Mouse (Mus musculus) limb, embryonic 14.5 days (tissue): ENCODE data around the gene Plcd3. TPM values are rescaled to one million over a fixed set of nuclear protein-coding genes. Genes with fewer than 3 reads are reported as not detected.
A peak's percentile ranks its signal among the peaks of the same experiment; 100 is the strongest.

Source experiments
- ATAC-seq: fragments of 200-750 bp; cut with Nextera tagmentation; 2 replicates; pipeline ENCODE4 v1.8.0; 2017; ENCODE audit warnings: low read depth, moderate number of reproducible peaks, moderate TSS enrichment; ENCODE audit not compliant: low FRiP score
- DNase-seq: peaks from one replicate; pipeline ENCODE4 v3.0.0-alpha.2; 2015; ENCODE audit warnings: low spot score
- H3K27ac ChIP-seq: fragments of 300-500 bp; sonication (generic); replicated peaks from 2 replicates; pipeline ENCODE4 v1.5.1; 2014; ENCODE audit warnings: low read depth, mild to moderate bottlenecking, low read length, moderate library complexity, mixed read lengths
- H3K27me3 ChIP-seq: fragments of 300-500 bp; sonication (generic); 2 replicates; pipeline ENCODE4 v1.6.1; 2014; ENCODE audit warnings: low read length, mixed read lengths; ENCODE audit not compliant: control insufficient read depth, insufficient read depth
- H3K36me3 ChIP-seq: fragments of 300-500 bp; sonication (generic); 2 replicates; pipeline ENCODE4 v1.6.1; 2014; ENCODE audit warnings: mild to moderate bottlenecking, low read length, moderate library complexity, mixed read lengths; ENCODE audit not compliant: control insufficient read depth, insufficient read depth
- H3K4me1 ChIP-seq: fragments of 300-500 bp; sonication (generic); 2 replicates; pipeline ENCODE4 v1.6.1; 2014; ENCODE audit warnings: antibody characterized with exemption, low read length, mixed read lengths; ENCODE audit not compliant: control insufficient read depth, insufficient read depth
- H3K4me2 ChIP-seq: fragments of 300-500 bp; sonication (generic); replicated peaks from 2 replicates; pipeline ENCODE4 v1.6.1; 2014; ENCODE audit warnings: low read depth, mild to moderate bottlenecking, low read length, moderate library complexity; ENCODE audit not compliant: severe bottlenecking
- H3K4me3 ChIP-seq: fragments of 300-500 bp; sonication (generic); replicated peaks from 2 replicates; pipeline ENCODE4 v1.5.1; 2014; ENCODE audit warnings: low read length
- H3K9ac ChIP-seq: fragments of 300-500 bp; sonication (generic); 2 replicates; pipeline ENCODE4 v1.6.1; 2014; ENCODE audit warnings: mild to moderate bottlenecking, low read depth, low read length, moderate library complexity; ENCODE audit not compliant: severe bottlenecking
- H3K9me3 ChIP-seq: fragments of 300-500 bp; sonication (generic); 2 replicates; pipeline ENCODE4 v1.6.1; 2016; ENCODE audit warnings: low read length; ENCODE audit not compliant: control insufficient read depth
- POLR2A ChIP-seq: fragments of 200-500 bp; IDR thresholded peaks from 2 replicates; pipeline ENCODE4 v1.8.0; 2012; ENCODE audit warnings: inconsistent platforms, mild to moderate bottlenecking, moderate library complexity, borderline replicate concordance; ENCODE audit not compliant: insufficient read depth, insufficient read length; ENCODE audit errors: extremely low read depth
- WGBS: fragments of 180-500 bp; shearing (Covaris S2); extraction: QIAGEN DNeasy Blood & Tissue Kit; methylation state at CpG from one replicate; pipeline ENCODE4 v1.1.7; 2014; 5-methylcytosine and 5-hydroxymethylcytosine counted together
- polyA plus RNA-seq, 2 experiments: library from polyadenylated mRNA; depleted of rRNA in 1 of 2; stranded (reverse) in 1 of 2; unstranded in 1 of 2; fragments of >200 nt; fragmentation: Nextera tagmentation in 1 of 2; extraction: Ambion mirVana in 1 of 2; gene quantifications; 2 replicates each; pipeline versions ENCODE4 v1.2.1 to v1.2.3; 2012 to 2014

Plcd3 gene
- polyA plus RNA-seq, 2 experiments = 3.8 to 10.3 TPM

- peak; percentile 76 for ATAC-seq
- H3K4me3 ChIP-seq = peak overlapping the region; percentile 20
- 21% methylated on average over 8 of the region's 8 CpGs for WGBS
- H3K4me1 ChIP-seq = peaks cover 28% of the 10 kb centered on the region
- peak overlapping the region; percentile 28 for H3K9ac ChIP-seq
- peaks cover 21% of the 10 kb centered on the region for H3K36me3 ChIP-seq
- peak overlapping the region; percentile 48 for H3K4me2 ChIP-seq
- no peaks in the 10 kb centered on the region for H3K9me3 ChIP-seq
- H3K27ac ChIP-seq = peak overlapping the region; percentile 67
- H3K27me3 ChIP-seq = no peaks in the 10 kb centered on the region
- TF ChIP-seq POLR2A = 0 out of 2 replicates have a peak, but pooled peaks have one; percentile 22
- peak; percentile 64 for DNase-seq
Measured at GRCm38 (mm10) chr11:103142441-103143182, 41.2 kb upstream of the Plcd3 start.

DNA sequence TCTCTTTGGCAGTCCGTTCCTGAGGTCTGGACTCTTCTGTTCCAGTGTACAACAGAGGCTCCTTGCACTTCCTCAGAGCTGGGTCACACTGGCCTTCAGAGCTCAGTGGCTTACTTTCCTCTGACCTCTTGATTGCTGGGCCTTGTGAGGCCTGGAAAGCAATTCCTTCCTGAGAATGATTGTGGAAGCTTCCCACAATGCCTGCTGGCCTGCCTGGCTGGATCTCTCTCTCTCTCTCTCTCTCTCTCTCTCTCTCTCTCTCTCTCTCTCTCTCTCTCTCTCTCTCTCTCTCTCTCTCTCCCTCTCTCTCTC is 40.4 kb upstream of the Plcd3 start:
- no peak for TF ChIP-seq POLR2A
- H3K27me3 ChIP-seq = no peaks in the 10 kb centered on the region
- no peaks in the 10 kb centered on the region for H3K9me3 ChIP-seq
- WGBS = 38% methylated on average over 1 of the region's 1 CpGs
- H3K4me3 ChIP-seq = no peak overlapping the region
- no peak for DNase-seq
- H3K4me2 ChIP-seq = no peak overlapping the region
- peaks cover 21% of the 10 kb centered on the region for H3K36me3 ChIP-seq
- ATAC-seq = no peak
- H3K4me1 ChIP-seq = peaks cover 28% of the 10 kb centered on the region
- H3K9ac ChIP-seq = peak overlapping the region; percentile 25; the same call in 1 of the 2 replicates
- peak overlapping the region; percentile 67 for H3K27ac ChIP-seq

GRCm38 (mm10) chr11:103141101-103141943 is 39.9 kb upstream of the Plcd3 start:
- ATAC-seq = peak; percentile 61; the same call in 1 of the 2 replicates
- peaks cover 28% of the 10 kb centered on the region for H3K4me1 ChIP-seq
- H3K4me3 ChIP-seq = no peak overlapping the region
- peak overlapping the region; percentile 67 for H3K27ac ChIP-seq
- H3K36me3 ChIP-seq = peaks cover 21% of the 10 kb centered on the region
- WGBS = 26% methylated on average over 11 of the region's 11 CpGs
- H3K27me3 ChIP-seq = no peaks in the 10 kb centered on the region
- no peak for TF ChIP-seq POLR2A
- peak; percentile 65 for DNase-seq
- peak overlapping the region; percentile 25; the same call in 1 of the 2 replicates for H3K9ac ChIP-seq
- H3K9me3 ChIP-seq = no peaks in the 10 kb centered on the region
- no peak overlapping the region for H3K4me2 ChIP-seq

DNA sequence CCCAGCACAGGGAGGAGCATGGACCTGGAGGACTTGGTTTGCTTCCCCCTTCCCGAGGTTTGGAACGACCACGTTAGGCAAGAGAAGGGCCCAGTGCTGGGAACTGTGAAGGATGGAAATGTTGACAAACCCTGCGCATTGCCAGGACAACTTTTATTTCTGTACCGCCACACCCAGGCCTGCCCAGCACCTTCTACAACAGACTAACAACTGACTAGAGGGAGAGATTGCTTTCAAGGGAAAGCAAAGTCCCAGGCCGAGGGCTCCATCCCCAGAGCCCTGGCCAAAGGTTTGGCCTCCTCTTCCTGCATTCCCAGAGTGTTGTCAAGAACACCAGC is 39.3 kb upstream of the Plcd3 start:
- WGBS = 57% methylated on average over 6 of the region's 6 CpGs
- Histone ChIP-seq H3K9me3 (no peaks in the 10 kb centered on the region), H3K27me3 (no peaks in the 10 kb centered on the region), H3K27ac (peak overlapping the region; percentile 67), H3K9ac (no peak overlapping the region), H3K4me1 (peaks cover 28% of the 10 kb centered on the region), H3K36me3 (peaks cover 21% of the 10 kb centered on the region), H3K4me2 (no peak overlapping the region), H3K4me3 (no peak overlapping the region)
- no peak for DNase-seq
- ATAC-seq = no peak
- no peak for TF ChIP-seq POLR2A

DNA sequence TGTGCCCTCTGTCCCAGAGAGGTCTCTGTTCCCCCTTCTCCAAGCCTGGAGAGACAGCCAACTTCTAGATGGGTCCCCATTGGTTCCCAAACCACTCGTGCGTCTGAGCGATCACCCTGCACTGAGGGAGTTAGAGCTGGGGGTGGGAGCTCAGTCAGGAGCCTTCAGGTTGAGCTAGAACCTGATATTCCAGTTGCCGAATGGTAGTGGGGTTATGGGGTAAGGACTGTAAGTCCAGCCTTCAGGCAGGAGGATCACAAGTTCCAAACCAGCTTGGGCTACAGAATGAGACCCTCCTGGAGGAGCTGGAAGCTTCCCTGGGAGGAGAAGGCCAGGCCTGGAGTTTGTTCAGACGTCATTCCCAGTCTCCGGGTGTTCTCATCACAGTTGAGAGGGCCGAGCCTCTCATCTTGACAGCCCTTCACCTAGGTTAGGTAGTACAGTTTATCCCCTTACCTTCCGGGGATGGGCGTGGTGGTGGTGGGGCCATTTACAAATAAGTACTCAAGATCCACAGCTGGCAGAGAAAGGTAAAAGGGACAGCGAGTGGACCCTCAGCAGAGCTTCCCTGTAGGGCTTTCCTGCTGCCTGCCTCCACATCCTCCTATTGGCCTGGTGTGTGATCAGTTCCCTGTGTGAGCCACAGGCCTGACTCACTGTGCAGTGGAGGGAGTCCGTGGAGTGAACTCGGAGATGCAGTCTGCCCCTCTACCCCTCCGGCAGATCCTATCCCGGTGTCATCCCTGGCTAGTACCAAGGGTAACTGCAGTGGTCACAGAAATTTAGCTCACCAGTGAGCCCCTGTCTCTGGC is 38.7 kb upstream of the Plcd3 start:
- H3K4me3 ChIP-seq = no peak overlapping the region
- ATAC-seq (no peak), DNase-seq (no peak)
- H3K4me1 ChIP-seq = peaks cover 28% of the 10 kb centered on the region
- TF ChIP-seq POLR2A = no peak
- no peak overlapping the region for H3K4me2 ChIP-seq
- no peak overlapping the region for H3K9ac ChIP-seq
- H3K9me3 ChIP-seq = no peaks in the 10 kb centered on the region
- H3K27ac ChIP-seq = peak overlapping the region; percentile 67
- H3K36me3 ChIP-seq = peaks cover 21% of the 10 kb centered on the region
- 84% methylated on average over 14 of the region's 14 CpGs for WGBS
- no peaks in the 10 kb centered on the region for H3K27me3 ChIP-seq
